ENCODE assay signal across 9 mouse cellular contexts in the genomic region with DNA sequence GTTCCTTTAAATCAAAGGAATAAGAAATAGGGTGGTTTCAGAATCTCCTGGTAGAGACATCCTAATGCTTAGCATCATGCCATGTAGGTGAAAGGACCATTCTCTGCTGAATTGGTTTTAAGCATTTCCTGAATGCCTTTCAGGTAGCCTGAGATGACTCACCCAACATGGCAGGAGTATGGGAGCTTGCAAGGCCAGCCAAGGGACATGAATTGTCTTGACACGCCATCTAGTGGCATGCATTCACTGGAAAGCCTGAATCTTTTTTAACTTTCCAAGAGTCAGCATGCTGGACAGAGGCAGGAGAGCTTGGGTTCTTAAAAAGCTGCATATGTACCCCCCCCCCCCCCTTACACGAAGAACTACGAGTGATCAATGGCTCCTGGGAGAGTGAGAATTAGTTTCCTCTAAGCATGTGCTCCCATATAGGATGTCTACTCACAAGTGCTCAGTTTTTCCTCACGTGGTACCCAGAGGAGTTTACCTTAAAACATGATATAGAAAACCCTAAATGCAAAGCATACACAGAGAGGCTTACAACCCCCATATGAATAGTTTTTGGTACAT. TPM values are rescaled to one million over a fixed set of nuclear protein-coding genes. Genes with fewer than 3 reads are reported as not detected.
DNase-seq lines count a peak whose midpoint lies in the region; ATAC-seq and TF ChIP-seq lines count a peak whose summit lies in the region.
"Had no signal": no experiment of that assay in that cellular context is flagged by ENCODE, and none has a peak within 500 bp of the region (broad histone marks: within the 10 kb centered on the region; RNA-seq: fewer than 3 reads in every experiment).

No protein-coding gene starts in this region.

- H3K9ac ChIP-seq in forebrain, embryonic 16.5 days (replicated peaks; ENCODE audit: low read depth, low read length) = no peak overlapping the region
- no peak overlapping the region for H3K9ac ChIP-seq in intestine, embryonic 16.5 days (ENCODE audit: low read depth, low read length)
- H3K9ac ChIP-seq in liver, embryonic 14.5 days (replicated peaks) = no peak overlapping the region
- no peak overlapping the region for H3K9ac ChIP-seq in neural tube, embryonic 14.5 days (replicated peaks; ENCODE audit: low read depth, low read length)

- no peak overlapping the region for H3K4me2 ChIP-seq in forebrain, embryonic 16.5 days (ENCODE audit: low read length)
- H3K4me2 ChIP-seq in intestine, embryonic 16.5 days (ENCODE audit: low read depth, low read length) = no peak overlapping the region
- no peak overlapping the region for H3K4me2 ChIP-seq in liver, embryonic 14.5 days (ENCODE audit: low read depth)
- no peak overlapping the region for H3K4me2 ChIP-seq in neural tube, embryonic 14.5 days (ENCODE audit: low read depth, low read length)

- peak; percentile 33 for DNase-seq in urinary bladder, postnatal 25 days (ENCODE audit: low spot score)
- DNase-seq in urinary bladder, postnatal 10 days (ENCODE audit: low spot score) = no peak
- DNase-seq in cerebellum, adult 18-20 months = peak; percentile 42 to 60
- DNase-seq in liver, embryonic 14.5 days (ENCODE audit: low read depth in 3 of 3, low spot score in 3 of 3) = peak in 2 of 3 experiments; percentile 7

- ATAC-seq in forebrain, embryonic 16.5 days = peak; percentile 43; the same call in 1 of the 2 replicates
- ATAC-seq in intestine, embryonic 16.5 days = 0 out of 2 replicates have a peak, but pooled peaks have one; percentile 21
- ATAC-seq in liver, embryonic 14.5 days (ENCODE audit: insufficient read depth) = no peak
- peak; percentile 68; the same call in 1 of the 2 replicates for ATAC-seq in neural tube, embryonic 14.5 days (ENCODE audit: low read depth)
- ATAC-seq in monocyte, adult 5-6 weeks (replicated peaks; ENCODE audit: insufficient number of reproducible peaks, low FRiP score, low TSS enrichment, poor library complexity, severe bottlenecking) = no peak

- H3K27me3 ChIP-seq in forebrain, embryonic 16.5 days (replicated peaks; ENCODE audit: control insufficient read depth, insufficient read depth, low read length) = no peaks in the 10 kb centered on the region
- no peaks in the 10 kb centered on the region for H3K27me3 ChIP-seq in intestine, embryonic 16.5 days (replicated peaks; ENCODE audit: control insufficient read depth, insufficient read depth, low read length)
- H3K27me3 ChIP-seq in liver, embryonic 14.5 days (ENCODE audit: control insufficient read depth, insufficient read depth, low read length) = no peaks in the 10 kb centered on the region
- no peaks in the 10 kb centered on the region for H3K27me3 ChIP-seq in neural tube, embryonic 14.5 days (ENCODE audit: control insufficient read depth, insufficient read depth, low read length)

- no peak overlapping the region for H3K4me3 ChIP-seq in forebrain, embryonic 16.5 days (replicated peaks; ENCODE audit: low read length)
- no peak overlapping the region for H3K4me3 ChIP-seq in intestine, embryonic 16.5 days (ENCODE audit: low read length)
- H3K4me3 ChIP-seq in liver, embryonic 14.5 days (ENCODE audit: insufficient read depth in 1 of 2, low read depth in 2 of 2, low read length in 2 of 2) = no peak overlapping the region
- no peak overlapping the region for H3K4me3 ChIP-seq in neural tube, embryonic 14.5 days (ENCODE audit: low read depth, low read length)
- H3K4me3 ChIP-seq: megakaryocyte, embryonic 14.5 days had no signal

- TF ChIP-seq CTCF in liver, embryonic 14.5 days (IDR thresholded peaks at IDR 0.05; ENCODE audit: low read depth) = peak; percentile 57

- 10% methylated on average over 4 of the region's 4 CpGs for WGBS in forebrain, embryonic 16.5 days
- 14% methylated on average over 4 of the region's 4 CpGs for WGBS in intestine, embryonic 16.5 days
- 2% methylated on average over 4 of the region's 4 CpGs for WGBS in liver, embryonic 14.5 days (ENCODE audit: insufficient replicate concordance)
- WGBS in neural tube, embryonic 14.5 days = 20% methylated on average over 4 of the region's 4 CpGs

- no peaks in the 10 kb centered on the region for H3K9me3 ChIP-seq in forebrain, embryonic 16.5 days (ENCODE audit: control insufficient read depth, low read length)
- H3K9me3 ChIP-seq in intestine, embryonic 16.5 days (ENCODE audit: control insufficient read depth, low read length) = no peaks in the 10 kb centered on the region
- no peaks in the 10 kb centered on the region for H3K9me3 ChIP-seq in liver, embryonic 14.5 days (ENCODE audit: control insufficient read depth, low read length)
- H3K9me3 ChIP-seq in neural tube, embryonic 14.5 days (ENCODE audit: control insufficient read depth, low read length) = no peaks in the 10 kb centered on the region
- H3K9me3 ChIP-seq: megakaryocyte, embryonic 14.5 days had no signal

- TF ChIP-seq EP300 in liver, embryonic 14.5 days (IDR thresholded peaks at IDR 0.05; ENCODE audit: low read depth) = no peak

- no peak overlapping the region for H3K27ac ChIP-seq in forebrain, embryonic 16.5 days (ENCODE audit: low read length)
- no peak overlapping the region for H3K27ac ChIP-seq in intestine, embryonic 16.5 days (ENCODE audit: low read length)
- no peak overlapping the region for H3K27ac ChIP-seq in liver, embryonic 14.5 days
- no peak overlapping the region for H3K27ac ChIP-seq in neural tube, embryonic 14.5 days (ENCODE audit: low read depth, low read length)

- H3K4me1 ChIP-seq in forebrain, embryonic 16.5 days (replicated peaks; ENCODE audit: control insufficient read depth, insufficient read depth, low read length) = no peaks in the 10 kb centered on the region
- no peaks in the 10 kb centered on the region for H3K4me1 ChIP-seq in intestine, embryonic 16.5 days (ENCODE audit: control insufficient read depth, insufficient read depth, low read length)
- H3K4me1 ChIP-seq in liver, embryonic 14.5 days (replicated peaks; ENCODE audit: control insufficient read depth in 2 of 2, insufficient read depth in 2 of 2, low read length in 1 of 2) = no peaks in the 10 kb centered on the region
- H3K4me1 ChIP-seq in neural tube, embryonic 14.5 days (ENCODE audit: control insufficient read depth, insufficient read depth, low read length) = no peaks in the 10 kb centered on the region
- H3K4me1 ChIP-seq: megakaryocyte, embryonic 14.5 days had no signal

- H3K36me3 ChIP-seq in forebrain, embryonic 16.5 days (ENCODE audit: control insufficient read depth, insufficient read depth) = no peaks in the 10 kb centered on the region
- no peaks in the 10 kb centered on the region for H3K36me3 ChIP-seq in intestine, embryonic 16.5 days (ENCODE audit: control insufficient read depth, insufficient read depth, low read length)
- H3K36me3 ChIP-seq in liver, embryonic 14.5 days (replicated peaks; ENCODE audit: control insufficient read depth, insufficient read depth, low read depth) = no peaks in the 10 kb centered on the region
- H3K36me3 ChIP-seq in neural tube, embryonic 14.5 days (ENCODE audit: control insufficient read depth, insufficient read depth, low read length) = no peaks in the 10 kb centered on the region

RNA-seq across cellular contexts. Expression of gene Tada1, which starts 59.7 kb away (rescaled TPM):
- 106 and 112 TPM in 2 replicates for polyA plus RNA-seq in forebrain, embryonic 16.5 days (2015; fragmentation: Nextera tagmentation; extraction: Ambion mirVana)
- 39.2 and 41.8 TPM in 2 replicates for polyA plus RNA-seq in intestine, embryonic 16.5 days (2015; fragmentation: Nextera tagmentation; extraction: Ambion mirVana)
- polyA plus RNA-seq in liver, embryonic 14.5 days (2012; rRNA removed) = 11.0 and 13.7 TPM in 2 replicates
- 21.7 and 23.0 TPM in 2 replicates for polyA plus RNA-seq in liver, embryonic 14.5 days (2014; fragmentation: Nextera tagmentation; extraction: Ambion mirVana)
- polyA plus RNA-seq in neural tube, embryonic 14.5 days (2014; fragmentation: Nextera tagmentation; extraction: Ambion mirVana) = 83.6 and 84.0 TPM in 2 replicates
- 29.7 to 47.0 TPM (median 31.9 TPM) in 3 replicates for total RNA-seq in monocyte, adult 5-6 weeks (2017)

Comparison
In these comparisons a context has a peak if more than half of its experiments do, and no peak if none do; other contexts are left out.
1. ATAC-seq: peak in forebrain, embryonic 16.5 days (single experiment), intestine, embryonic 16.5 days (single experiment) and neural tube, embryonic 14.5 days (single experiment); none in liver, embryonic 14.5 days (single experiment) and monocyte, adult 5-6 weeks (single experiment).